In genomic region chr12:80943395-80943794, GRCm38 (mm10) we compare ENCODE assay signal across 34 mouse cellular contexts. TPM values are rescaled to one million over a fixed set of nuclear protein-coding genes. Genes with fewer than 3 reads are reported as not detected.
A peak's percentile ranks its signal among the peaks of the same experiment; 100 is the strongest.
DNase-seq lines count a peak whose midpoint lies in the region; ATAC-seq and TF ChIP-seq lines count a peak whose summit lies in the region.
"Had no signal": no experiment of that assay in that cellular context is flagged by ENCODE, and none has a peak within 500 bp of the region (broad histone marks: within the 10 kb centered on the region; RNA-seq: fewer than 3 reads in every experiment).

No protein-coding gene starts in this region.

- no peak overlapping the region for H3K27ac ChIP-seq in stomach, embryonic 15.5 days
- H3K27ac ChIP-seq in stomach, postnatal 0 days (replicated peaks): no peak overlapping the region
- H3K27ac ChIP-seq in liver, embryonic 13.5 days: peak overlapping the region; percentile 97
- no peak overlapping the region for H3K27ac ChIP-seq in gastrocnemius, adult 2 months
- H3K27ac ChIP-seq: embryonic facial prominence, embryonic 12.5 days; forebrain, embryonic 12.5 days; hindbrain, embryonic 13.5 days; macrophage; midbrain, embryonic 10.5 days had no signal

- TF ChIP-seq CTCF in stomach, postnatal 0 days (IDR thresholded peaks at IDR 0.05; ENCODE audit: low read depth): no peak
- TF ChIP-seq CTCF in gastrocnemius, adult 2 months (IDR thresholded peaks at IDR 0.05): no peak

- H3K27me3 ChIP-seq in stomach, embryonic 15.5 days (replicated peaks): no peaks in the 10 kb centered on the region
- H3K27me3 ChIP-seq in stomach, postnatal 0 days (ENCODE audit: control insufficient read depth, insufficient read depth, low read length): no peaks in the 10 kb centered on the region
- H3K27me3 ChIP-seq in erythroblast, embryonic 14.5 days (ENCODE audit: control insufficient read depth): no peaks in the 10 kb centered on the region
- H3K27me3 ChIP-seq in liver, embryonic 13.5 days: no peaks in the 10 kb centered on the region
- H3K27me3 ChIP-seq: CH12.LX; embryonic facial prominence, embryonic 12.5 days; forebrain, embryonic 12.5 days; heart, embryonic 12.5 days; hindbrain, embryonic 13.5 days; Patski had no signal

- peak; percentile 11; the same call in 1 of the 2 replicates for ATAC-seq in stomach, embryonic 15.5 days (ENCODE audit: insufficient read depth, low FRiP score, low read depth)
- ATAC-seq in stomach, postnatal 0 days (ENCODE audit: low FRiP score, low TSS enrichment): no peak
- ATAC-seq in liver, embryonic 13.5 days (ENCODE audit: low read depth): peak; percentile 70
- 0 out of 2 replicates have a peak, but pooled peaks have one; percentile 3 for ATAC-seq in megakaryocyte progenitor cell, adult 5-6 weeks (replicated peaks; ENCODE audit: poor library complexity)
- ATAC-seq: forebrain, postnatal 0 days; intestine, embryonic 16.5 days; midbrain, embryonic 16.5 days had no signal

- H3K4me1 ChIP-seq in stomach, embryonic 15.5 days: peaks cover 20% of the 10 kb centered on the region
- no peaks in the 10 kb centered on the region for H3K4me1 ChIP-seq in stomach, postnatal 0 days (replicated peaks; ENCODE audit: control insufficient read depth, insufficient read depth)
- peaks cover 81% of the 10 kb centered on the region for H3K4me1 ChIP-seq in erythroblast, embryonic 14.5 days (ENCODE audit: control insufficient read depth)
- H3K4me1 ChIP-seq in liver, embryonic 13.5 days (replicated peaks): peaks cover 76% of the 10 kb centered on the region

- WGBS in stomach, embryonic 15.5 days: 67% methylated on average over 3 of the region's 3 CpGs
- WGBS in stomach, postnatal 0 days: 75% methylated on average over 3 of the region's 3 CpGs
- WGBS in liver, embryonic 13.5 days (ENCODE audit: insufficient replicate concordance): 25% methylated on average over 3 of the region's 3 CpGs

- no peak for DNase-seq in stomach, postnatal 0 days (ENCODE audit: low spot score)
- DNase-seq in liver, embryonic 13.5 days: peak; percentile 56
- no peak for DNase-seq in gastrocnemius, adult 2 months
- DNase-seq in kidney, adult 18-20 months: no peak
- no peak for DNase-seq in retina, postnatal 1 day
- DNase-seq: adrenal gland, postnatal 14 days; cerebellum, adult 9-11 months; embryo, embryonic 11 days; forebrain, postnatal 0 days; gastrocnemius, postnatal 14 days; heart, postnatal 4 days; kidney, adult 9 months; kidney, postnatal 10 days; right cerebral cortex, adult 18-20 months; spleen, adult 18-20 months; thymus, postnatal 14 days had no signal

- H3K36me3 ChIP-seq in stomach, embryonic 15.5 days: peaks cover 10% of the 10 kb centered on the region; the same call in 1 of the 2 replicates
- peaks cover 5% of the 10 kb centered on the region for H3K36me3 ChIP-seq in stomach, postnatal 0 days (ENCODE audit: control insufficient read depth, insufficient read depth, low read length)
- peaks cover 40% of the 10 kb centered on the region for H3K36me3 ChIP-seq in erythroblast, embryonic 14.5 days (ENCODE audit: control insufficient read depth)
- peaks cover 25% of the 10 kb centered on the region for H3K36me3 ChIP-seq in liver, embryonic 13.5 days

- intact Hi-C loops in gastrocnemius, adult 2 months (cut with DNase I): no loop called here

- no peak overlapping the region for H3K4me3 ChIP-seq in stomach, embryonic 15.5 days (replicated peaks)
- no peak overlapping the region for H3K4me3 ChIP-seq in stomach, postnatal 0 days (ENCODE audit: low read depth, low read length)
- peak overlapping the region; percentile 79 for H3K4me3 ChIP-seq in erythroblast, embryonic 14.5 days (replicated peaks)
- peak overlapping the region; percentile 20; the same call in 1 of the 2 replicates for H3K4me3 ChIP-seq in liver, embryonic 13.5 days (replicated peaks)
- H3K4me3 ChIP-seq in gastrocnemius, adult 2 months: no peak overlapping the region
- H3K4me3 ChIP-seq: embryonic facial prominence, embryonic 12.5 days; forebrain, embryonic 12.5 days; heart, embryonic 12.5 days; hindbrain, embryonic 13.5 days; midbrain, embryonic 10.5 days had no signal

- no peaks in the 10 kb centered on the region for H3K9me3 ChIP-seq in stomach, embryonic 15.5 days
- H3K9me3 ChIP-seq in stomach, postnatal 0 days (ENCODE audit: control insufficient read depth, low read length): no peaks in the 10 kb centered on the region
- peaks cover 11% of the 10 kb centered on the region for H3K9me3 ChIP-seq in erythroblast, embryonic 14.5 days (ENCODE audit: control insufficient read depth, low read length)
- H3K9me3 ChIP-seq in liver, embryonic 13.5 days (replicated peaks): no peaks in the 10 kb centered on the region
- H3K9me3 ChIP-seq: embryonic facial prominence, embryonic 12.5 days; forebrain, embryonic 12.5 days; heart, embryonic 12.5 days; hindbrain, embryonic 13.5 days; midbrain, embryonic 10.5 days had no signal

- no peak for TF ChIP-seq EP300 in stomach, postnatal 0 days (optimal IDR thresholded peaks at IDR 0.05)

- no peak overlapping the region for H3K4me2 ChIP-seq in stomach, embryonic 15.5 days
- H3K4me2 ChIP-seq in stomach, postnatal 0 days (replicated peaks; ENCODE audit: low read depth): no peak overlapping the region
- H3K4me2 ChIP-seq in liver, embryonic 13.5 days: peak overlapping the region; percentile 76
- H3K4me2 ChIP-seq: embryonic facial prominence, embryonic 12.5 days; forebrain, embryonic 12.5 days; heart, embryonic 12.5 days; hindbrain, embryonic 13.5 days had no signal

- H3K9ac ChIP-seq in stomach, embryonic 15.5 days: no peak overlapping the region
- H3K9ac ChIP-seq in stomach, postnatal 0 days (ENCODE audit: low read length): no peak overlapping the region
- H3K9ac ChIP-seq in liver, embryonic 13.5 days: peak overlapping the region; percentile 47
- H3K9ac ChIP-seq: embryonic facial prominence, embryonic 12.5 days; forebrain, embryonic 12.5 days; forebrain, postnatal 0 days; heart, embryonic 12.5 days; hindbrain, embryonic 13.5 days had no signal

RNA-seq across cellular contexts. Expression of gene Srsf5, which starts 1.9 kb away (rescaled TPM):
- 586 and 630 TPM in 2 replicates for polyA plus RNA-seq in stomach, embryonic 15.5 days (2015; fragmentation: Nextera tagmentation; extraction: Ambion mirVana)
- polyA plus RNA-seq in stomach, postnatal 0 days (2015; fragmentation: Nextera tagmentation; extraction: Ambion mirVana): 283 and 303 TPM in 2 replicates
- 13.0 and 19.7 TPM in 2 replicates for polyA plus RNA-seq in erythroblast, embryonic 14.5 days (2012)
- polyA plus RNA-seq in liver, embryonic 13.5 days (2015; fragmentation: Nextera tagmentation; extraction: Ambion mirVana): 313 and 375 TPM in 2 replicates
- total RNA-seq in megakaryocyte progenitor cell, adult 5-6 weeks (2015): 254 and 283 TPM in 2 replicates
- 684 and 913 TPM in 2 replicates for total RNA-seq in megakaryocyte progenitor cell, adult 5-6 weeks (2017)
- total RNA-seq in gastrocnemius, adult 2 months (2021): 100 to 1,000 TPM in 1 of 2 experiments, 10 to 100 TPM in 1; 93.8 to 118 TPM

RNA-seq across cellular contexts. Expression of gene Slc10a1, which starts 25.1 kb away (rescaled TPM):
- polyA plus RNA-seq in stomach, embryonic 15.5 days (2015; fragmentation: Nextera tagmentation; extraction: Ambion mirVana): 0.83 and 1.3 TPM in 2 replicates
- 0.58 and 1.1 TPM in 2 replicates for polyA plus RNA-seq in stomach, postnatal 0 days (2015; fragmentation: Nextera tagmentation; extraction: Ambion mirVana)
- not detected in 2 replicates for polyA plus RNA-seq in erythroblast, embryonic 14.5 days (2012)
- polyA plus RNA-seq in liver, embryonic 13.5 days (2015; fragmentation: Nextera tagmentation; extraction: Ambion mirVana): 0.74 and 0.95 TPM in 2 replicates
- not detected in 2 replicates for total RNA-seq in megakaryocyte progenitor cell, adult 5-6 weeks (2015)
- not detected in 2 replicates for total RNA-seq in megakaryocyte progenitor cell, adult 5-6 weeks (2017)
- total RNA-seq in gastrocnemius, adult 2 months (2021): not detected
- total RNA-seq: forebrain, postnatal 0 days; gastrocnemius, postnatal 14 days; granulocyte monocyte progenitor cell, adult 5-6 weeks; heart, postnatal 4 days; left cerebral cortex, postnatal 14 days had no signal
- polyA plus RNA-seq: C2C12; forebrain, postnatal 0 days; large intestine, adult 2 months; macrophage; urinary bladder, adult 2 months had no signal

Comparison
In these comparisons a context has a peak if more than half of its experiments do, and no peak if none do; other contexts are left out.
1. H3K4me3 ChIP-seq: peak in erythroblast, embryonic 14.5 days (single experiment) and liver, embryonic 13.5 days (single experiment); none in stomach, embryonic 15.5 days (single experiment), stomach, postnatal 0 days (single experiment) and gastrocnemius, adult 2 months (single experiment).
2. RNA of gene Srsf5, which starts 1.9 kb away (polyA plus RNA-seq): 586 to 630 TPM in stomach, embryonic 15.5 days, 313 to 375 TPM in liver, embryonic 13.5 days and 283 to 303 TPM in stomach, postnatal 0 days; 13.0 to 19.7 TPM in erythroblast, embryonic 14.5 days; every median in the first group is over 10 times any median in the second.